Mouse (Mus musculus) stomach, postnatal 0 days (tissue): Measurements from ENCODE around the gene Ftl1. TPM values are rescaled to one million over a fixed set of nuclear protein-coding genes. Genes with fewer than 3 reads are reported as not detected.
A peak's percentile ranks its signal among the peaks of the same experiment; 100 is the strongest.

Source experiments
- ATAC-seq: fragments of 200-750 bp; cut with Nextera tagmentation; 2 replicates; pipeline ENCODE4 v1.8.0; 2017; ENCODE audit not compliant: low FRiP score, low TSS enrichment
- DNase-seq: peaks from one replicate; pipeline ENCODE4 v3.0.0-alpha.2; 2016; ENCODE audit warnings: low spot score
- H3K27ac ChIP-seq: fragments of 300-500 bp; sonication (generic); replicated peaks from 2 replicates; pipeline ENCODE4 v1.5.1; 2014; ENCODE audit warnings: mild to moderate bottlenecking, control low read depth
- H3K27me3 ChIP-seq: fragments of 300-500 bp; sonication (generic); 2 replicates; pipeline ENCODE4 v1.6.1; 2014; ENCODE audit warnings: low read length; ENCODE audit not compliant: control insufficient read depth, insufficient read depth
- H3K36me3 ChIP-seq: fragments of 300-500 bp; sonication (generic); 2 replicates; pipeline ENCODE4 v1.6.1; 2014; ENCODE audit warnings: low read length, mixed read lengths; ENCODE audit not compliant: control insufficient read depth, insufficient read depth
- H3K4me1 ChIP-seq: fragments of 300-500 bp; sonication (generic); replicated peaks from 2 replicates; pipeline ENCODE4 v1.6.1; 2014; ENCODE audit warnings: antibody characterized with exemption; ENCODE audit not compliant: control insufficient read depth, insufficient read depth
- H3K4me2 ChIP-seq: fragments of 300-500 bp; sonication (generic); replicated peaks from 2 replicates; pipeline ENCODE4 v1.6.1; 2014; ENCODE audit warnings: low read depth, mild to moderate bottlenecking, control low read depth, moderate library complexity
- H3K4me3 ChIP-seq: fragments of 300-500 bp; sonication (generic); 2 replicates; pipeline ENCODE4 v1.5.1; 2014; ENCODE audit warnings: low read depth, low read length, control low read depth
- H3K9ac ChIP-seq: fragments of 300-500 bp; sonication (generic); 2 replicates; pipeline ENCODE4 v1.6.1; 2014; ENCODE audit warnings: mild to moderate bottlenecking, low read length, control low read depth, mixed read lengths
- H3K9me3 ChIP-seq: fragments of 300-500 bp; sonication (generic); 2 replicates; pipeline ENCODE4 v1.6.1; 2016; ENCODE audit warnings: low read length; ENCODE audit not compliant: control insufficient read depth
- CTCF ChIP-seq: IDR thresholded peaks from 2 replicates; pipeline ENCODE4 v1.5.1; 2016; ENCODE audit warnings: antibody characterized with exemption, low read depth, mild to moderate bottlenecking, moderate library complexity
- EP300 ChIP-seq: optimal IDR thresholded peaks from 2 replicates; pipeline ENCODE3; 2016; ENCODE audit warnings: antibody characterized with exemption
- WGBS: fragments of 180-500 bp; shearing (Covaris S2); extraction: QIAGEN DNeasy Blood & Tissue Kit; methylation state at CpG from one replicate; pipeline ENCODE4 v1.1.7; 2014; 5-methylcytosine and 5-hydroxymethylcytosine counted together
- polyA plus RNA-seq: library from polyadenylated mRNA; unstranded; fragments of >200 nt; fragmentation: Nextera tagmentation; extraction: Ambion mirVana; gene quantifications from 2 replicates; pipeline ENCODE4 v1.2.1, GENCODE M21; 2015

The Ftl1 gene
- polyA plus RNA-seq, 1 experiment from 2014 or later, result 3,760 TPM

DNA sequence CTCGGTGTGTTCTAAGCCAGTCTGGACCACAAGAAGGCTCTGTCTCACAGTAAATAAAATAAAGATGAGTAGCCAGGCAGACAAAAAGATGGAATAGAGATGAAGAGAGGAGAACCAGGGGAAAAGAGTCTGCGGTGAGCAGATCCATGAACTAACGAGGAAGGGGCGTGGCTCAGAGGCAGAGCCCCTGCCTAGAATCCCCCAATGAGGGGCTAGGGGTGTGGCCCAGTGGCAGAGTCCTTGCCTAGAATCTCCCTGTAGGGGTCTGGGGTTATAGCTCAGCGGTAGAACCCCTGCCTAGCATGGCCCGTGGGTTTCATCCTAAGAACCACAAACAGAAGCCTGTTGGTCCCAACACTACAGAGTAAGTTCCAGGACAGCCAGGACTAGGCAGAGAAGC is 22.6 kb downstream of the Ftl1 start:
- Histone ChIP-seq H3K27ac (no peak overlapping the region), H3K9me3 (no peaks in the 10 kb centered on the region), H3K9ac (no peak overlapping the region), H3K36me3 (0 out of 2 replicates have a peak, but pooled peaks cover 2% of the 10 kb centered on the region), H3K4me1 (peaks cover 9% of the 10 kb centered on the region), H3K4me2 (no peak overlapping the region), H3K4me3 (no peak overlapping the region), H3K27me3 (no peaks in the 10 kb centered on the region)
- 57% methylated on average over 6 of the region's 6 CpGs for WGBS
- ATAC-seq (no peak), DNase-seq (no peak)
- TF ChIP-seq EP300 (no peak), CTCF (no peak)

DNA sequence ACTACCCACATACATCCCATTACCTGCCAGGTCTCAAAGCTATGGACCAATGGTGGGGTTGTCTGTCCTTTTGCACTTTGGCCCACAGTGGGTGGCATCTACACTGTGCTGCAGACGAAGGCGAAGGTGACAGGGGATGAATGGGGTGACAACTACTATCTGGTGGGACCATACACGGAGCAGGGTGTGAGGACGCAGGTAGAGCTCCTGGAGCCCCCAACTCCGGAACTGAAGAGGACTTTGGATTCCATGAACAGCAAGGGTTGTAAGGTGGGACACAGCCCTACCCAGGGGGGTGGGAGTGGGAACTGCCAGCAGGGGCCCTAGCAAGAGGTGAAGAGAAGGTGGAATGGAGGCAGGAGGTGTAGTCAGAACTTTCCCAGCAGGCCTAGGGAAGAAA is 23.2 kb downstream of the Ftl1 start:
- Histone ChIP-seq H3K4me3 (no peak overlapping the region), H3K27ac (no peak overlapping the region), H3K4me2 (no peak overlapping the region), H3K4me1 (peaks cover 9% of the 10 kb centered on the region), H3K9me3 (no peaks in the 10 kb centered on the region), H3K9ac (no peak overlapping the region), H3K27me3 (no peaks in the 10 kb centered on the region), H3K36me3 (0 out of 2 replicates have a peak, but pooled peaks cover 2% of the 10 kb centered on the region)
- ATAC-seq, result no peak
- no peak for DNase-seq
- TF ChIP-seq EP300 (no peak), CTCF (no peak)
- 94% methylated on average over 5 of the region's 5 CpGs for WGBS

DNA sequence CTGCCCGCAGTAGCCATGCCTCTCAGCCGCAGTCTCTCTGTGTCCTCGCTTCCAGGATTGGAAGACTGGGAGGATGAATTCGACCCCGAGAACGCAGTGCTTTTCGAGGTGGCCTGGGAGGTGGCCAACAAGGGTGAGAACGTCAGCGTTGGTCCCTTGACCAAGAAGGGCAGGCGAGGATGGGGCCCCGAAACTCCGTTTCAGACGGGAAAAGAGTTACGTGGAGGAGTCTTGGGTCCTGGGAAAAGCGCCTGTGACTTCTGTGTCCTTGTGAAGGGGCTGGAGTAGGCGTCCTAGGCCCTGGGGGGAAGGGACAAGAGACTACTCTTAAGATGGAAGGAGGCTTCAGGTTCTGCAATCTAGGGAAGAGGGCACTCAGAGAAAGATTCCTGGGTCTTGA is 24.6 kb downstream of the Ftl1 start:
- no peaks in the 10 kb centered on the region for H3K9me3 ChIP-seq
- peaks cover 9% of the 10 kb centered on the region for H3K4me1 ChIP-seq
- peak overlapping the region; percentile 51 for H3K4me3 ChIP-seq
- no peak for TF ChIP-seq CTCF
- no peak for TF ChIP-seq EP300
- WGBS, result under 1% methylated on average over 16 of the region's 16 CpGs
- no peaks in the 10 kb centered on the region for H3K27me3 ChIP-seq
- H3K27ac ChIP-seq, result peak overlapping the region; percentile 63
- ATAC-seq, result no peak
- peak overlapping the region; percentile 65 for H3K9ac ChIP-seq
- 0 out of 2 replicates have a peak, but pooled peaks cover 3% of the 10 kb centered on the region for H3K36me3 ChIP-seq
- DNase-seq, result no peak
- peak overlapping the region; percentile 85 for H3K4me2 ChIP-seq

DNA sequence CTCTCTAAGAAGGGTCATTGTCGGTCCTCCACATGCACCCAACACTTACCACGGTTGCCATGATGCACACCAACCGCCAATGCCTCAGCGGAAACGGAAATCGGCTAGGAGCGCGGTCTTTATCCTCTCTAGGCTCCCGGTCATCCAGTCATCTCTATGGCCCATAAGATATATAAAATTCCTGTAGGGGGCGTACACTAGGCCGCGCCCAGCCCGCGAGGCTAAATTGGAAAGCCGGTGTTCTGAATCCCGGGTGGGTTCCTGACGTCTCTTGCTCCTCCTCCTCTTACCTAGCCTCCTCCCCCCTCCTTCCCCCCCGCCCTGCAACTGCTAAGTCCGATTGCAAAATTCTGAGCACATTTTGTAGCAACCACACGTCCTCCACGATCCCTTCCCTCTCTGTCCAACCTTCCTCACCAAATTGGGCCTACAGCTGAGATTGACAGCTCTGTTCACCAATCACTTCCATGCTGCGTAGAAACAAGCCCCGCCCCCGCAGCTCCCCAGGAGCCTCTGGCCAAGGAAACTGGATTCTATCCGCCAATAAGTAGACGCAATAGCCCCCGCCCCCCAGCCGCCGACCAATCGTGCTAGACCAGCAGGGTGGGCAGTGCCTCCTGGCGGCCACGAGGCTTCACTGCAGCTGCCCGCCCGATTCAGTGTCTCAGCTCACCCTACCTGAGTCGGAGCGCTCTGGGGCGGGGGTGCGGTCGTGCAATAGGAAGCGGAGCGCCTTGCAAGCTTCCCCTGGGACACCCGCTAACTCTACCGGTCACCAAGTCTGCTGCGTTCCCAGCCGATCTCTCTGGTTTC is 25.3 kb downstream of the Ftl1 start, which contains the start of gene Gys1:
TSS of gene Gys1 (plus strand) at position 642 of the 813 bp plus-strand sequence.
- no peaks in the 10 kb centered on the region for H3K27me3 ChIP-seq
- peak within 1 kb of the TSS; percentile 82 for H3K27ac ChIP-seq
- peaks cover 9% of the 10 kb centered on the region for H3K4me1 ChIP-seq
- ATAC-seq (peak; percentile 96), DNase-seq (peak; percentile 100)
- TF ChIP-seq EP300 (peak; percentile 67), CTCF (peak; percentile 98)
- WGBS, result under 1% methylated on average over 45 of the region's 45 CpGs
- H3K9ac ChIP-seq, result peak within 1 kb of the TSS; percentile 76
- peak within 1 kb of the TSS; percentile 94 for H3K4me2 ChIP-seq
- peaks cover 6% of the 10 kb centered on the region; the same call in 1 of the 2 replicates for H3K36me3 ChIP-seq
- peak within 1 kb of the TSS; percentile 53 for H3K4me3 ChIP-seq
- H3K9me3 ChIP-seq, result no peaks in the 10 kb centered on the region

DNA sequence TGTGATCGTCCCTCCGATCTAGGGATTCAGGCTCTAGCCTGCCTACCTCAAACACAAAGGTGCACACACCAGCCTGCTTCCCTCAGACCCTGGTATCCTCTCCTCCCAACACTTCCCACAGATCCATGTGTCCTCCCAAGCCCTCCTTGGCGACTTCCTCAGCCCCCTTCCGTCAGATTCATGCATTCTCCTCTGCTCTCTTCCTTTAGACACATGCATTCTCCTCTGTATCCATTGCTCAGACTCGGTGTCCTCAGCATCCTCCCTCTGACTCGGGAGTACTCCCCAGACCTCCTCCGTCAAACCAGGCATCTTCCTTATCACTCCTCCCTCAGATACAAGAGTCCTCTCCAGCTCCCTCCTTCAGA is 25.9 kb downstream of the Ftl1 start:
- Histone ChIP-seq H3K27ac (peak overlapping the region; percentile 65; the same call in 1 of the 2 replicates), H3K36me3 (peaks cover 8% of the 10 kb centered on the region), H3K4me1 (peaks cover 9% of the 10 kb centered on the region), H3K9me3 (no peaks in the 10 kb centered on the region), H3K27me3 (no peaks in the 10 kb centered on the region), H3K9ac (peak overlapping the region; percentile 76), H3K4me2 (peak overlapping the region; percentile 94), H3K4me3 (peak overlapping the region; percentile 53)
- no peak for ATAC-seq
- 1% methylated on average over 7 of the region's 7 CpGs for WGBS
- TF ChIP-seq EP300 (no peak), CTCF (no peak)
- no peak for DNase-seq

DNA sequence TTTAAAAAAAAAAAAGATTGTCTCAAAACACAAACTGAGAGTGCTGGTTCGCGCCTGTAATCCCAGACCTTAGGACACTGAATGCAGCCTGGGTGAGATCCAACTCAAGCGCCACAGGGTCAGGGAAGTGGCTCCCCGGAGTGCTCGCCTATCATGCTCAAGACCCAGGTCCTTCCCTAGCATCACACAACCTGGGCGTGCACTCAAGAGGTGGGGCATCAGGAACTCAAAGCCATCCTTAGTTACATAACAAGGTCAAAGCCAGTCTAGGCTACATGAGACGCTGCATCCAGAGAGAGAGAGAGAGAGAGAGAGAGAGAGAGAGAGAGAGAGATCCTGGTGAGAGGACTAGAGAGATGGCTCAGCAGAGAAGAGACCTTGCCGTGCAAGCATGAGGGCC is 33.1 kb downstream of the Ftl1 start:
- no peak overlapping the region for H3K9ac ChIP-seq
- DNase-seq (no peak), ATAC-seq (no peak)
- H3K4me3 ChIP-seq, result no peak overlapping the region
- WGBS, result 83% methylated on average over 8 of the region's 8 CpGs
- no peak overlapping the region for H3K4me2 ChIP-seq
- no peaks in the 10 kb centered on the region for H3K4me1 ChIP-seq
- TF ChIP-seq EP300 (no peak), CTCF (no peak)
- H3K9me3 ChIP-seq, result no peaks in the 10 kb centered on the region
- peaks cover 35% of the 10 kb centered on the region for H3K36me3 ChIP-seq
- H3K27ac ChIP-seq, result no peak overlapping the region
- H3K27me3 ChIP-seq, result no peaks in the 10 kb centered on the region
